Mouse (Mus musculus) left cerebral cortex, adult 2 months (tissue): ENCODE measurements around the gene Nqo1. TPM values are rescaled to one million over a fixed set of nuclear protein-coding genes. Genes with fewer than 3 reads are reported as not detected.

Source experiments
- DNase-seq, 2 experiments: peaks; one replicate each; pipeline ENCODE4 v3.0.0; 2021 to 2022; ENCODE audit warnings: low spot score in 2 of 2, mixed read lengths in 1 of 2; ENCODE audit errors: extremely low spot score in 1 of 2
- H3K27ac ChIP-seq: fragments of 200-600 bp; 2 replicates; pipeline ENCODE4 v1.8.1; 2022
- H3K4me3 ChIP-seq: fragments of 200-600 bp; 2 replicates; pipeline ENCODE4 v1.8.1; 2022
- CTCF ChIP-seq: fragments of 200-600 bp; IDR thresholded peaks from 2 replicates; pipeline ENCODE4 v1.8.1; 2022; ENCODE audit warnings: antibody characterized with exemption, mild to moderate bottlenecking, moderate library complexity
- intact Hi-C: fragments of 180-260 bp; cut with DNase I; formaldehyde crosslinking; loops from one replicate; pipeline ENCODE4 v1.15.1; 2025
- total RNA-seq, 2 experiments: library from RNA; stranded (reverse); gene quantifications; 2 replicates each; pipeline ENCODE4 v1.2.3; 2021

The Nqo1 gene
- total RNA-seq, 2 experiments from 2014 or later, result 3.7 to 4.2 TPM

DNA sequence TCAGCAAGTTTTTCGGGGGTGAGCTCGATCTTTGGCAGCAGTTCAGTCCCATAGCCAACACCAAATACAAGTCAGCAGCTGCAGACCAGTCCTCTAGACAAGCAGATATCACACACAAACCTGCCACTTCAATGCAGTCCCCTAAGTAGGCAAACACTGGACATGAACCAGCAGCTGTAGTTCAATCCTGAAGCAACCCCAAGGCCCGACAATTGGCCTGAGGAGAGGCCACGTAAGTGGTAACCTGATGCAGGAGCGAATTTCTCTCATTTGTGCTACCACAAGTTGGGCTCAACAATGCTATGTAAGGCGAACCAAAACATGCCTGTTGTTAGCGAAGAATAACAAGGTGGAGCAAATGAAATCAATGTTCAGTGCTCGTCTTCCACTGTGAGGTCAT lies 22.3 kb downstream of the Nqo1 start:
- intact Hi-C loops, result no loop called here
- no peak for TF ChIP-seq CTCF
- DNase-seq, result no peak
- Histone ChIP-seq H3K27ac (no peak overlapping the region), H3K4me3 (no peak overlapping the region)

GRCm38 (mm10) chr8:107377346-107377745 lies 25.7 kb downstream of the Nqo1 start:
- no peak for DNase-seq
- no peak overlapping the region for H3K4me3 ChIP-seq
- intact Hi-C loops, result no loop called here
- no peak overlapping the region for H3K27ac ChIP-seq
- TF ChIP-seq CTCF, result no peak

DNA sequence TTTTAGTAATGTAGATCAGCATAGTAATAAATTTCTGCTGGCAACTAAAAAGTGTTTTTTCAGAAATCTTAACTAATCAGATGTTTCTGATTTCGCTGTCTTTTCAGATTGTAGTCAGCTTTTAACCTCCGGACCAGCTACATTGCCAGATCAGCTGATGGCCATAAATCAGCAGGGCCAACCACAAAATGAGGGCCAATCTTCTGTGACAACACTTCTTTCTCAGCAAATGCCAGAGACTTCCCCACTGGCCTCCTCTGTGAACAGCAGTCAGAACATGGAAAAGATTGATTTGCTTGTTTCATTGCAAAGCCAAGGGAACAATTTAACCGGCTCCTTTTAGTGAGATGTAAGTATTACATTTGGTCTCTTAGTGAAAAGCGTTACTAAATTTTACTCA lies 32.7 kb downstream of the Nqo1 start:
- TF ChIP-seq CTCF, result no peak
- Histone ChIP-seq H3K4me3 (no peak overlapping the region), H3K27ac (no peak overlapping the region)
- intact Hi-C loops, result no loop called here
- DNase-seq, result no peak

Other genes starting within 250 kb of the Nqo1 start
- 10 to 100 TPM; 54.8 to 60.3 TPM for gene Nfat5, start 109.7 kb downstream of the Nqo1 start, total RNA-seq
- 10 to 100 TPM; 39.4 to 40.6 TPM for gene Nob1, start 21.8 kb upstream of the Nqo1 start, total RNA-seq
- gene Wwp2, start 33.2 kb upstream of the Nqo1 start, total RNA-seq, result 10 to 100 TPM; 34.4 to 39.3 TPM
- 100 to 1,000 TPM; 104 to 111 TPM for gene Psmd7, start 185.3 kb upstream of the Nqo1 start, total RNA-seq